Mouse (Mus musculus): ENCODE measurements around the gene Chchd3. TPM values are rescaled to one million over a fixed set of nuclear protein-coding genes. Genes with fewer than 3 reads are reported as not detected.
A peak's percentile ranks its signal among the peaks of the same experiment; 100 is the strongest.

Chchd3 gene
- polyA plus RNA-seq, 1 experiment from 2014 or later: 130 TPM

DNA sequence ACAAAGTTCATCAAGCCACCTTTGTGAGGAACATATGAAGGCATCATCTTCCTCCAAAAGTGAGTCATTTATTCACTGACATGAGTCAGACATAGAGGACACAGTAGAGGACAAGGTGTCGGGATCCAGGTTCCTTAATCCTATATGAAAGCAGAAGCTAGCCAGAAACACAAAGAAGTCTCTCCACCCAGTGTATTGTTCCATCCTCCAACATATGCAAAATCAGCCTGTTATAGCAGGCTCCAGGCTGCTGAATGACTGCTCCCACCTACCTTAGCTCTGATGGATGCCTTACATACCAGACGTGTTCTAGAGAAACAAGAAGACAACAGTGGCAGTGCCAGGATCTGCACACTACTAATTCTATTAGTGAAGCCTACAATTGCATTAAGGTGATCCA is 91.1 kb downstream of the Chchd3 start:
- ATAC-seq (replicated peaks; ENCODE audit: insufficient number of reproducible peaks, low FRiP score, low TSS enrichment, low read depth): no peak
- no peaks in the 10 kb centered on the region for H3K36me3 ChIP-seq (replicated peaks; ENCODE audit: control insufficient read depth, insufficient read depth, low read depth, low read length)
- H3K27ac ChIP-seq (replicated peaks; ENCODE audit: low read depth, low read length): no peak overlapping the region
- H3K4me2 ChIP-seq (ENCODE audit: low read depth, low read length): no peak overlapping the region
- no peaks in the 10 kb centered on the region for H3K9me3 ChIP-seq (replicated peaks; ENCODE audit: control insufficient read depth, low read length)
- no peak overlapping the region for H3K4me3 ChIP-seq (ENCODE audit: low read depth, low read length)
- WGBS: 60% methylated on average over 2 of the region's 2 CpGs
- H3K9ac ChIP-seq (replicated peaks; ENCODE audit: low read length): no peak overlapping the region
- H3K4me1 ChIP-seq (ENCODE audit: control insufficient read depth, insufficient read depth, low read length): no peaks in the 10 kb centered on the region
- no peak for DNase-seq (ENCODE audit: low spot score)
- no peaks in the 10 kb centered on the region for H3K27me3 ChIP-seq (ENCODE audit: control insufficient read depth, insufficient read depth, low read length)

DNA sequence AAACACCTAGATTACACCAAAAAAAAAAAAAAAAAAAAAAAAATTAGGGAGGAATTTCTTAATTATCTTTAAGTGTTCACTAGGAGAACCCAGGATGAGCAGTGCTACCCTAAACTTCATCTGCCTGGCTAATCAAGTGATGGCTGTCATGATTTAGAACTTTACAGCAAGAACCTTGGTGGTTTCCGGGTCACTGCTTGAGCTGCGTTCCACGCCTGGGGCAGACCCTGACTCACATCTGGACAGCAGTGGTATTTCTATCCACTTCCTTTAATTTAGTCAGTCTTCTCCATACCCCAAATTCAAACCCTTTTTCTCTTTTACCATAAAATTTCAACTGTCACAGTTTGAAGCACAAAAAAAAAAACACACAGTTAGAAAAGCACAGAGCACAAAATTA is 98.0 kb downstream of the Chchd3 start:
- Histone ChIP-seq H3K9me3 (replicated peaks; ENCODE audit: control insufficient read depth, low read length) (no peaks in the 10 kb centered on the region), H3K4me2 (ENCODE audit: low read depth, low read length) (no peak overlapping the region), H3K4me3 (ENCODE audit: low read depth, low read length) (no peak overlapping the region), H3K27ac (replicated peaks; ENCODE audit: low read depth, low read length) (no peak overlapping the region), H3K27me3 (ENCODE audit: control insufficient read depth, insufficient read depth, low read length) (no peaks in the 10 kb centered on the region), H3K9ac (replicated peaks; ENCODE audit: low read length) (no peak overlapping the region), H3K36me3 (replicated peaks; ENCODE audit: control insufficient read depth, insufficient read depth, low read depth, low read length) (no peaks in the 10 kb centered on the region), H3K4me1 (ENCODE audit: control insufficient read depth, insufficient read depth, low read length) (no peaks in the 10 kb centered on the region)
- DNase-seq (ENCODE audit: low spot score) (peak; percentile 42), ATAC-seq (replicated peaks; ENCODE audit: insufficient number of reproducible peaks, low FRiP score, low TSS enrichment, low read depth) (no peak)
- WGBS: 42% methylated on average over 3 of the region's 3 CpGs

DNA sequence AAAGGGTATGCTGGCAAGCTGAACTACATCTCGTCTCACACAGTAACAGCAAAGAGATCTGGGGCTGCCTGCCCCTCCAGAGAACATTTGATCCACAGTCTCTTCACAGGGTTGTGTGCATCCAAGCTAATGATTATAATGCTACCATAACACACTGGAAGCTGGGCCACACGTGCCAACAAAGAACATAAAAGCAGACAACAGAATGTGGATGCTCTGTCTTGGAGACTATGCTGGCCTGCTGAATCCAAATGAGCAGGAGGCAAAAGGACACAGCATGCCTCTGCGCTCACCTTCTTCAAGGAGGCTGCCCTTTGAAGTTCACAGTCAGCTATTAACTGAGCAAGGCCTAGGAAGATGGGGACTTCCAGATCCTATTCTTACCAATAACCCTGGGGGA is 98.6 kb downstream of the Chchd3 start:
- H3K27ac ChIP-seq (replicated peaks; ENCODE audit: low read depth, low read length): no peak overlapping the region
- DNase-seq (ENCODE audit: low spot score) (no peak), ATAC-seq (replicated peaks; ENCODE audit: insufficient number of reproducible peaks, low FRiP score, low TSS enrichment, low read depth) (no peak)
- H3K27me3 ChIP-seq (ENCODE audit: control insufficient read depth, insufficient read depth, low read length): no peaks in the 10 kb centered on the region
- no peaks in the 10 kb centered on the region for H3K4me1 ChIP-seq (ENCODE audit: control insufficient read depth, insufficient read depth, low read length)
- H3K4me2 ChIP-seq (ENCODE audit: low read depth, low read length): no peak overlapping the region
- no peaks in the 10 kb centered on the region for H3K36me3 ChIP-seq (replicated peaks; ENCODE audit: control insufficient read depth, insufficient read depth, low read depth, low read length)
- WGBS: 85% methylated on average over 3 of the region's 3 CpGs
- no peak overlapping the region for H3K4me3 ChIP-seq (ENCODE audit: low read depth, low read length)
- H3K9me3 ChIP-seq (replicated peaks; ENCODE audit: control insufficient read depth, low read length): no peaks in the 10 kb centered on the region
- H3K9ac ChIP-seq (replicated peaks; ENCODE audit: low read length): no peak overlapping the region

DNA sequence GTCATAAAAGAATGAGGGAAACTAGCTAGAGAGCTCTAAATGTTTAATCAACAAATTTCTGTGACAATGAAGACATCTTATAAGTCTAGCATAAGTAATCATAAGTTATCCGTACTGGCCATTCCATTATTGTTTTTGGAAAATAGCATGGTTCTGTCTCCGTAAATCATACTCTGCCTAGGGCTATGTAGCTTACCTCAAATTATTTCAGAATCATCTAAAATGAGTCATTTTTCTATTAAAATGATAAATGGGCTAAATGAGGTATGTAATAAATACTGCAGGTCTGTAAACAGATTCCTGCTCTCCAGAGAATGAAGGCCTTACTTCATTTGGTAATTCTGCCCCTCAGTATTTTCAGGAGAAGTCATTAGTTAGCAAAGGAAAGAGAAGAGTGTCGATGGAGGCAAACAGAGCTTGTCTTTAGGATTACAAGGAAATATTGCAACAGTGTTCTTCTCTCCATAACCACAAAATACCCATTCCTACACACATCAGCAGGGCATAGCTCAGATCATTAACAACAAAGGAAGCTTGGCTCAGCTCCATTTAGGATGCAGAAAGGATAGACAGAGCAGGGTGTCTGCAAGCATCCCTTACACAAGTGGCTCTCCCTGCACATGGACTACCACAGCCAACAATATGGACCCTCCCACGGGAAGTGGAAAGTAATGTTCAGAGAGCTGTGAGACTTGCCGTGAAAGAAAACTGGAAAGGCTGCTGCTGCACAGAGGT is 100.1 kb downstream of the Chchd3 start:
- WGBS: 76% methylated on average over 5 of the region's 5 CpGs
- Histone ChIP-seq H3K4me2 (ENCODE audit: low read depth, low read length) (no peak overlapping the region), H3K4me1 (ENCODE audit: control insufficient read depth, insufficient read depth, low read length) (no peaks in the 10 kb centered on the region), H3K9me3 (replicated peaks; ENCODE audit: control insufficient read depth, low read length) (no peaks in the 10 kb centered on the region), H3K27ac (replicated peaks; ENCODE audit: low read depth, low read length) (no peak overlapping the region), H3K27me3 (ENCODE audit: control insufficient read depth, insufficient read depth, low read length) (no peaks in the 10 kb centered on the region), H3K36me3 (replicated peaks; ENCODE audit: control insufficient read depth, insufficient read depth, low read depth, low read length) (no peaks in the 10 kb centered on the region), H3K9ac (replicated peaks; ENCODE audit: low read length) (no peak overlapping the region), H3K4me3 (ENCODE audit: low read depth, low read length) (no peak overlapping the region)
- DNase-seq (ENCODE audit: low spot score): no peak
- ATAC-seq (replicated peaks; ENCODE audit: insufficient number of reproducible peaks, low FRiP score, low TSS enrichment, low read depth): no peak

DNA sequence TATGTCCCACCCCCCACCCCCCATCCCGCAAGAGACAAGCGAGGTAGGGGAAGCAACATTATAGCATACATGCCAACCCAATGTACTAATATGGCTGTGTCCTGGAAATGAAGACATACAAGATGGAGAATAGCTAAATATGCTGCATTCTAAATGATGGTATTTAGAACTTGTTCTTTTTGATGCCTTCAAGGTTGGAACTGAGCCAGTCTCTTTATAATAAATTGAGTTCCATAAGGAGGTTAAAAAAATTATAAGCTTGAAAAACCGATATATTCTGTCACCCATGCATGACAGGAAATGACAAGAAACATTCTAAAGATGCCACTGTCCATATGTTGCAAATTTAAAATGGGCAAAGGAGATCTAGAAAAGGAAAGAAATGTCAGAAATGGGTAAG is 104.6 kb downstream of the Chchd3 start:
- Histone ChIP-seq H3K4me2 (ENCODE audit: low read depth, low read length) (no peak overlapping the region), H3K36me3 (replicated peaks; ENCODE audit: control insufficient read depth, insufficient read depth, low read depth, low read length) (no peaks in the 10 kb centered on the region), H3K9me3 (replicated peaks; ENCODE audit: control insufficient read depth, low read length) (no peaks in the 10 kb centered on the region), H3K27me3 (ENCODE audit: control insufficient read depth, insufficient read depth, low read length) (no peaks in the 10 kb centered on the region), H3K9ac (replicated peaks; ENCODE audit: low read length) (no peak overlapping the region), H3K4me1 (ENCODE audit: control insufficient read depth, insufficient read depth, low read length) (no peaks in the 10 kb centered on the region), H3K4me3 (ENCODE audit: low read depth, low read length) (no peak overlapping the region), H3K27ac (replicated peaks; ENCODE audit: low read depth, low read length) (no peak overlapping the region)
- no peak for DNase-seq (ENCODE audit: low spot score)
- WGBS: 85% methylated on average over 3 of the region's 3 CpGs
- ATAC-seq (replicated peaks; ENCODE audit: insufficient number of reproducible peaks, low FRiP score, low TSS enrichment, low read depth): no peak

DNA sequence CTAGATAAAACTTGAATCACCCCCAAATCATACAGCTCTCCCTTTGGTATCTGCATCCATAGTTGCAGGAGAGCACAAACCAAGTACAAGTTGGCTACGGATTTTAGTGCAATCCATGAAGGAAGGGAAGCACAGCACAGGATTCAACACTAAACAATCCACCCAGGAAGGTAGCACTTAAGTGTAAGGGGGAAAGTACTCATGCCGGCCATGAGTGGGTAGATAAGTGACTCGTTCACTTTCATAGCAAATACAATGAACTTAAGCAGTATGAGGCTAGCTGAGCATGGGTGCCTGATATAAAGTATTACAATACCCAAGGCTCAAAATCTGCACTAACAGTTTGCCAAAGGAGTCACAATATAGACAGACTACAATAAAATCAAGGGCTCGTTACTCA is 109.1 kb downstream of the Chchd3 start:
- no peak overlapping the region for H3K4me3 ChIP-seq (ENCODE audit: low read depth, low read length)
- no peaks in the 10 kb centered on the region for H3K9me3 ChIP-seq (replicated peaks; ENCODE audit: control insufficient read depth, low read length)
- H3K36me3 ChIP-seq (replicated peaks; ENCODE audit: control insufficient read depth, insufficient read depth, low read depth, low read length): no peaks in the 10 kb centered on the region
- H3K4me2 ChIP-seq (ENCODE audit: low read depth, low read length): no peak overlapping the region
- no peaks in the 10 kb centered on the region for H3K27me3 ChIP-seq (ENCODE audit: control insufficient read depth, insufficient read depth, low read length)
- no peak overlapping the region for H3K9ac ChIP-seq (replicated peaks; ENCODE audit: low read length)
- H3K4me1 ChIP-seq (ENCODE audit: control insufficient read depth, insufficient read depth, low read length): no peaks in the 10 kb centered on the region
- no peak for DNase-seq (ENCODE audit: low spot score)
- no peak for ATAC-seq (replicated peaks; ENCODE audit: insufficient number of reproducible peaks, low FRiP score, low TSS enrichment, low read depth)
- no peak overlapping the region for H3K27ac ChIP-seq (replicated peaks; ENCODE audit: low read depth, low read length)
- WGBS: 85% methylated on average over 4 of the region's 4 CpGs

DNA sequence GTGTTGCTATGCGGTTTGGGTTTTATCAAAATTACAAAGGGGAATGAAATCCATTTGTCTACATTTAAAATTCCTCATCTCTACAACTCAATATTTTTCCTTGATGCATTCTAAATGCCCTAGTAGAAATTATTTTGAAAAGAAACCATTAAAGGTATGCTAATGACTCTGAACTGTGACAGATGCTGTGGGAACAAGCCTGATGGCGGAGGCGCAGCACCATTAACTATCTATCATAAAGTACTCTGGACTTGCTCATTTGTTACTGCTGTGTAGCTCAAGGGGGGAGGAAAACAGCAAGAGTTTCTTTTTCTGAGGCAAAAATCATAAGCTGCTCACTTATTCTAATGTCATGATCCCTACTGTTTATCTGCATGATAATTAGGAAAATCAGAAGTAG is 110.4 kb downstream of the Chchd3 start:
- Histone ChIP-seq H3K4me2 (ENCODE audit: low read depth, low read length) (no peak overlapping the region), H3K4me3 (ENCODE audit: low read depth, low read length) (no peak overlapping the region), H3K36me3 (replicated peaks; ENCODE audit: control insufficient read depth, insufficient read depth, low read depth, low read length) (no peaks in the 10 kb centered on the region), H3K27me3 (ENCODE audit: control insufficient read depth, insufficient read depth, low read length) (no peaks in the 10 kb centered on the region), H3K4me1 (ENCODE audit: control insufficient read depth, insufficient read depth, low read length) (no peaks in the 10 kb centered on the region), H3K9ac (replicated peaks; ENCODE audit: low read length) (no peak overlapping the region), H3K27ac (replicated peaks; ENCODE audit: low read depth, low read length) (no peak overlapping the region), H3K9me3 (replicated peaks; ENCODE audit: control insufficient read depth, low read length) (no peaks in the 10 kb centered on the region)
- 85% methylated on average over 3 of the region's 3 CpGs for WGBS
- DNase-seq (ENCODE audit: low spot score) (no peak), ATAC-seq (replicated peaks; ENCODE audit: insufficient number of reproducible peaks, low FRiP score, low TSS enrichment, low read depth) (no peak)

DNA sequence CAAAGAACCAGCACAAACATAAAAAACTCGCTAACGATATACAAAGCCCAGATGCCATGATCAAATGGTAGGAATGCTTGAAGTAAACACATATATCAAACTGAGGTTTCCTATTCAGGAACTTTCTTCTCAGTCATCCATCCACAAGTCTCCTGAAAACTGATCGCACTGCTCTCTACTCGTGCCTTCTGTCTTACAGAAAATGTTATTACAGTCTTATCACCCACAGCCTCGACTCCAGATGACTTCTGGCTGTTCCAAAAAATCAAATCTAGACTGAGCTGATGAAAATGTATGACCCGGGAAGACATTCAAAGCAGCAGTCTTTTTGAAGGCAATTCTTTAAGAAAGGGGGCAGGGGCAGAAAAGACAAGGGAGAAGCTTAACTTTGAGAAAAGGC is 112.8 kb downstream of the Chchd3 start:
- no peaks in the 10 kb centered on the region for H3K27me3 ChIP-seq (ENCODE audit: control insufficient read depth, insufficient read depth, low read length)
- no peaks in the 10 kb centered on the region for H3K4me1 ChIP-seq (ENCODE audit: control insufficient read depth, insufficient read depth, low read length)
- H3K9me3 ChIP-seq (replicated peaks; ENCODE audit: control insufficient read depth, low read length): no peaks in the 10 kb centered on the region
- H3K4me3 ChIP-seq (ENCODE audit: low read depth, low read length): no peak overlapping the region
- ATAC-seq (replicated peaks; ENCODE audit: insufficient number of reproducible peaks, low FRiP score, low TSS enrichment, low read depth) (no peak), DNase-seq (ENCODE audit: low spot score) (no peak)
- H3K27ac ChIP-seq (replicated peaks; ENCODE audit: low read depth, low read length): no peak overlapping the region
- 65% methylated on average over 6 of the region's 6 CpGs for WGBS
- H3K36me3 ChIP-seq (replicated peaks; ENCODE audit: control insufficient read depth, insufficient read depth, low read depth, low read length): no peaks in the 10 kb centered on the region
- H3K9ac ChIP-seq (replicated peaks; ENCODE audit: low read length): no peak overlapping the region
- H3K4me2 ChIP-seq (ENCODE audit: low read depth, low read length): no peak overlapping the region
